Mouse (Mus musculus) thymus, postnatal 0 days (tissue): Measurements from ENCODE around the gene Mex3b. TPM values are rescaled to one million over a fixed set of nuclear protein-coding genes. Genes with fewer than 3 reads are reported as not detected.
A peak's percentile ranks its signal among the peaks of the same experiment; 100 is the strongest.

ENCODE experiments used
- DNase-seq: peaks from one replicate; pipeline ENCODE4 v3.0.0-alpha.2; 2015; ENCODE audit warnings: low spot score
- polyA plus RNA-seq: library from polyadenylated mRNA; unstranded; fragments of >200 nt; fragmentation: Nextera tagmentation; extraction: Ambion mirVana; gene quantifications from 2 replicates; pipeline ENCODE4 v1.2.1, GENCODE M21; 2015

Mex3b gene
- polyA plus RNA-seq, 1 experiment from 2014 or later: 9.5 TPM

DNA sequence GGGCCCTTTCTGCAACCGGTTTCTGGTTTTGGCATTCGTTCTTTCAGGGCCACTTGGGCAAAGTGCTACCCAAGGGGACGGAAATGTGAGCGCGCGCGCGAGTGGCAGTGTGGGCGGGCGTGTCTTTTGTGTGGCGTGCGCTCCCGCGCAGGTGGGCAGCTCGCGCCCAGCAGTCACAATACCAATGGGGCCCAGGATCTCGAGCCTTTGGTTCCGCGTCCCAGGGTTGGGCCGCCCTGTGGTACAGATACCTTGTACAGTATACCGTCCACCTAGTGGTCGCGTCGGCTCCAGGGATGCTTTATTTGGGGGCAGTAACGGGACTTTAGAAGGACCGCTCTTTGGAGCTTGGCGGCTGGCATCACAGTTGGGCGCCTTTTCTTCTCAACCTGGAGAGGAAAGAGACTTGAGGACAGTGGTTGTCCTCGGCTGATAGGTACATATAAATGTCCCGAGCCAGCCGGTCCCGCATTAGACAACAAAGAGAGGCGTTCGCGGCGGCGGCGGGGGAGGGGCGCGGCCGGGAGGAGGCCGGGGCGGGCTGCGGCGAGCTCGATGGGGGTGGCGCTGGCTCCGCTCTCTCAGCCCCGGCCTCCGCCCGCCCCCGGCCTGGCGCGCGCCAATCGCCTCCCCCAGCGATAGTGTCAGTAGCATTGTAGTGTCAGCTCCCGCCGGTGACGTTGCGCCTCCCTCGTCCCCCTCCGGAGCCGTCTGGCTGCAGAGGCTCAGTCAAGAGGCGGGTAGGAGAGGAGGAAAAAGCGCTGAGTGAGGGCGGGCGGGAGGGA is 455 bp upstream of the Mex3b start:
- DNase-seq: peak; percentile 96

DNA sequence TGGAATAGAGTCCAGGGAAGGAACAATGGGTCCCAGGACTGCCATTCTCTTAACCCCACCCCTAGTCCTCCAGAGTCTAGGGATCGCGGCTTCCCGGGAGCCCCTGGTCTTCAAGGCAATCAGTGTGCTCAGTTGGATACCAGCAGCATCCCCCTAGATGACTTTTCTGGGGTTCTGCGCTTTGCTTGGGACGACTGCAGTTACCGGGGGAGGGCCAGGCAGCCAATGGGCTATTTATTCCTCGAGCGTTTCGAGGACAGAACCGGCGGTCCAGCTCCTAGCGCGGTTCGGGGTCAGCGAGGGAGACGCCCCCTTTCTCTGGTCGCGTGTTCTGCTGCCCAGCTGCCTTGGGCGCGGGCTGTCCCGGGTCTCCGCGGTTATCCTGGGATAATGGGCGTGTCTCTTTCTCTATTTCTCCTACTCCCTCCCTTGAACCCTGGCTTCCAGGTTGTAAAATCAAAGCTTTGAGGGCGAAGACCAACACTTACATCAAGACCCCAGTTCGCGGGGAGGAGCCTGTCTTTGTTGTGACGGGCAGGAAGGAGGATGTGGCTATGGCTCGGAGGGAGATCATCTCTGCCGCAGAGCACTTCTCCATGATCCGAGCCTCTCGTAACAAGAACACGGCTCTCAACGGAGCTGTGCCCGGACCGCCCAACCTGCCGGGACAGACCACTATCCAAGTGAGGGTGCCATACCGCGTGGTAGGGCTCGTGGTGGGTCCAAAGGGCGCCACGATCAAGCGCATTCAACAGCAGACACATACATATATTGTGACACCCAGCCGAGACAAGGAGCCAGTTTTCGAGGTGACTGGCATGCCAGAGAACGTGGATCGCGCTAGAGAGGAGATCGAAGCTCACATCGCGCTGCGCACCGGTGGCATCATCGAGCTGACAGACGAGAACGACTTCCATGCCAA is 1.4 kb downstream of the Mex3b start:
- peak; percentile 74 for DNase-seq

DNA sequence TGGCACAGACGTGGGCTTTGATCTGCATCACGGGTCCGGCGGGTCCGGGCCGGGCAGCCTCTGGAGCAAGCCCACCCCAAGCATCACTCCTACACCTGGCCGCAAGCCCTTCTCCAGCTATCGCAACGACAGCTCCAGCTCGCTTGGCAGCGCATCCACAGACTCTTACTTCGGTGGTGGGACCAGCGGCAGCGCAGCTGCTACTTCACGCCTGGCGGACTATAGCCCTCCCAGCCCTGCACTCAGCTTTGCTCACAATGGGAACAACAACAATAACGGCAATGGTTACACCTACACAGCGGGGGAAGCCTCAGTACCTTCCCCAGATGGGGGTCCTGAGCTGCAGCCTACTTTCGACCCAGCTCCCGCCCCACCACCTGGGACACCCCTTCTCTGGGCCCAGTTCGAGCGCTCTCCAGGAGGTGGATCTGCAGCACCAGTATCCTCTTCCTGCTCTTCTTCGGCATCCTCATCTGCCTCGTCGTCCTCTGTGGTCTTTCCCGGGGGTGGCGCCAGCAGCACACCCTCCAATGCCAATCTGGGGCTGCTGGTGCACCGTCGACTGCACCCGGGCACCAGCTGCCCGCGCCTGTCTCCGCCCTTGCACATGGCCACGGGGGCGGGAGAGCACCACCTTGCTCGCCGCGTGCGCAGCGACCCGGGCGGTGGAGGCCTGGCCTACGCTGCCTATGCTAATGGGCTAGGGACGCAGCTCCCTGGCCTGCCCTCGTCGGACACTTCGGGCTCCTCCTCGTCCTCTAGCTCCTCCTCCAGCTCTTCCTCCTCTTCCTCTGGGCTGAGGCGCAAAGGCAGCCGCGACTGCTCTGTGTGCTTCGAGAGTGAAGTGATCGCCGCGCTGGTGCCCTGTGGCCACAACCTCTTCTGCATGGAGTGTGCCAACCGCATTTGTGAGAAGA is 2.4 kb downstream of the Mex3b start:
- peak; percentile 40 for DNase-seq

DNA sequence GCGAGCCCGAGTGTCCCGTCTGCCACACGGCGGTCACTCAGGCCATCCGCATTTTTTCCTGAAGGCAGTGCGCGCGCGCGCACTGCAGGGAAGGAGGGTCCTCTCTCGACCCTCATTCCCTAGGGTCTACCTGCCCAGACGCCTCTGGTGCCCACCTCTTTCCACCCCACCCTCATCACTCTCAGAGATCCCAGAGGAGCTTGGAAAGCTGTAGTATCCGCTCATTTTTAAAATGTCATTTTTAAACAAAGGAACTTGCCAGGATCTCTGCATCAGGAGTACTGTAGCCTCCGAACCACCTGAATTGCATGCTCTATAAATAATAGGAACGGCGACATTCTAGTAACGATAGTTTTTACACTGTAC is 3.0 kb downstream of the Mex3b start:
- DNase-seq: no peak

DNA sequence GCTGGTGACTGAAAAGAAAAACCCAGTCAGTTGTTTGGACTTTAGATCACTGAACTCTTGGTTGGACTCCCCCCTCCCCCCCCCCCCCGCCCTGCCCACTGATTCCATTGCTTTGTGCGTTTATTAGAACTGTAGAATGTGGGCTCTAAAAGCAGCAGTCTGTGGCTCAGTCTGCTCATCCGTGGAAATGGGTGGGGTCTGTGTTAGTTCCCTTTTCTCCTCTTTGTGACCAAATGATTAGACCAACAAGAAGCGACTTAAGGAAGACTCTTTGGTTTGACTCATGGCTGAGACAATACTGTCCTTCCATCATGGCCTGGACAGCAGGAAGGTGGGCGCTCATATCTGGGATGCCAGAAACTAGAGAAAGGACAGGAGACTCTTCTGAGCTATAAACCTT is 9.4 kb downstream of the Mex3b start:
- DNase-seq: no peak

DNA sequence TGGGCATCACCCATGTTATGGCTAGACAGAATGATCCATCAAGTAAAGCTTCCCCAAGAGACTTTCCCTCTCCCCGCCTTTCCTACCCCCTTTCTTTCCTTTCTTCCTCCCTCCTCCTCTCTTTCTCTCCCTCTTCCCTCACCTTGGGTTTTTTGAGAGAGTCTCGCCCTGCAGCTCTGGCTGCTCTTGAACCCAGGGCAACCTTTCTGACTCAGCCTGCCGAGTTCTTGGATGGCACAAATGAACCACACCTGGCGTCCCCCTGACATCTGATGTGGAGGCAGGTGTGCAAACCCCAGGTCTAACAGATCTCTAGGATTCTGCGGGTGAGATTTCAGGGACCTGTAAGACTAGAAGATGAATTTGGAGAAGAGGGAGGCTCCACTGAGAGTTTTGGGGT is 12.9 kb downstream of the Mex3b start:
- DNase-seq: no peak

DNA sequence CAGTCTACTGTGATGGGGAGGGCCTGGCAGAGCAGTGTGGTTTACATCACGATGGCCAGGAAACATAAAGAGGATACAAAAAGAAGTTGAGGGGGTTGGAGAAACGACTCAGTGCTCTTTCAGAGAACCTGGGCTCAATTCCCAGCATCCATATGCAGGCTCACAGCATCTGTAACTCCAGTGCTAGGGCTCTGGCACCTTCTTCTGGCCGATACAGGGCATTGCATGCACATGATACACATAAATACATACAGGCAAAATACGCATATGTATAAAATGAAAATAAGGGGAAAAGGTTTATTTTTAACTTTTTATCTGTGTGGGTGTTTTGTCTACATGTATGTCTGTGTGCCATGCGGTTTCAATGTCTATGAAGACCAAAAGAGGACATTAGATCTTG is 13.6 kb downstream of the Mex3b start:
- DNase-seq: no peak

DNA sequence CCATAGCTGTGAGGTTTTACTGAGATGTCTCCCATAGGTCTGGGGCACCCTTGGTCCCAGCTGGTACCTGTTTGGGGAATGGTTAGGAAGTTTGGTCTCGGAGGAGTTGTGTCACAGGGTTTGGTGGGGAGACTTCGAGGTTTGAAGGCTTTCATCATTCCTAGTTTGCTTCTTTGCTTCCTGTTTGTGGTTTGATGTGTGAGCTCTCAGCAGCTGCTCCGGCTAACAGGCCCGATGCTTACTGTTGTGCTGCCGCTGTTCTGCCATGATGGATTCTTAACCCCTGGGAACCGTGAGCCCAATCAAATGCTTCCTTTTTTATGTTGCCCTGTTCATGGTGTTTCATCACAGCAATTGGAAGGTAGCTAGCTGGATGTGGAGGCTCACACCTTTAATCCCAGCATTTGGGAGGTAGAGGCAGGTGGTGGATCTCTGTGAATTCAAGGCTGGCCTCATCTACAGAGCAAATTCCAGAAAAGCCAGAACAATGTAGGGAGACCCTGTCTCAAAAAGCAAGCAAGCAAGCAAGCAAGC is 23.3 kb downstream of the Mex3b start:
- DNase-seq: peak; percentile 6

DNA sequence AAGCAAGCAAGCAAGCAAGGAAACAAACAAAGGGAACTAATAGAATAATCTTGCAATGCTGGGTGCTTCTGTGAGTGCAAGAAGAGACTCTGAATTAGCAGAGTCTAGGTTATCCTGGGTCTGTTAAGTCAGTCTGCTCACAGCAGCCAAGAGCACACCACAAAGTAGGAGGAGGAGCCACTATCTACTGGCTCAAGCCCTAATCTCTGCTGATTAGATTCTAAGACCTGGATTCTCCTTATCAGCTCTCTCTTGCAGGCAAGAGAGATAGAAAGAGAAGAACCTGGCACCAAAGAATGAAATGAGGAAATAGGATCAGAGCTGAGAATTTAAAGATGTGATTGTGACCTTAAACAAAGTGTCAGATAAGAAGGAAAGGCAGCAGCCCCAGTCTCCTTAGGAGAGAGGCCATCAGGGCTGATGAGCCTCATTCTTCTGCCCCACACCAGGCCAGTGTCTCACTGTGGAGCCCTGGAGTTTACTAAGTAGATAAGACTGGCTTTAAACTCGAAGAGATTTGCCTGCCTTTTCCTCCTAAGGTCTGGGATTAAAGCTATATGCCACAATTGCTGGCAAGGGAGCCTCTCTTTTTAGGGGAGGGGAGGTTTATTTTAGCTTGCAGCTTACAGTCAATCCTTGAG is 23.9 kb downstream of the Mex3b start:
- no peak for DNase-seq

DNA sequence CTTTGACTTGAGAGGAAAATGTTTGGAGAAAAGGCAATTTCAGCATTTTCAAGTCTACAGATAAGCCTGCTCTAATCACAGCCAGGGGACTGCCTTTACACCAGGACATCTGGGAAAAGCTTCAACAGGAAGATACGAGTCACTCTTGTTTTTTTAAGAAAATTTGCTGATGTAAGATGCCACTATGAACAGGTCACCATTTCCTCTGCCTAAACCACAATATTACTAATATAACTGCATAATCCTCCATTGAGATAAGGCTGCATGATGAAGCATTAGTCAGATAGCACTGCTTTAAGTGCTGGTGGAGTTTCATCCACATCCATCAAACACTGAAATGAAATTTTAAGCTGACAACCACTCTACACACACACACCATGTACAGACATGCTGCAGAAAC is 27.2 kb downstream of the Mex3b start:
- no peak for DNase-seq

DNA sequence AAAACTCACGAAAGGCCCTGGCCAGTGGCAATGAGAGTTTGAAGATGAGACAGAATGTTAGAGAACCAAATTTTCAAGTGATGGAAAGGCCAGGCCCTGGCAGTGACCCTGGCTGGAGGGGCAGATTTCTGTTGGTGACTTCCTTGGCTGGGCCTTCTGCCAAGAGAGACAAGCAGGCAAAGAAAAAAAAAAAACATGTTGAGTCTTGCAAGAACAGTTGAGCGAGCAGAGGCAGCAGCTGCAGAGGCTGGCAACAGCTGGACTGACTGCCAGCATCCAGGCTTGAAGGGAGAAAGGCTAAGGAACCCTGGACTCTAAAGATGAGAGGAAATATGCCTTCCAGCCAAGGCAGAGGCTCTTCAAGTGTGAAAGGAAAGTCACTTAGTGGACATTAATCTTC is 28.5 kb downstream of the Mex3b start:
- no peak for DNase-seq

DNA sequence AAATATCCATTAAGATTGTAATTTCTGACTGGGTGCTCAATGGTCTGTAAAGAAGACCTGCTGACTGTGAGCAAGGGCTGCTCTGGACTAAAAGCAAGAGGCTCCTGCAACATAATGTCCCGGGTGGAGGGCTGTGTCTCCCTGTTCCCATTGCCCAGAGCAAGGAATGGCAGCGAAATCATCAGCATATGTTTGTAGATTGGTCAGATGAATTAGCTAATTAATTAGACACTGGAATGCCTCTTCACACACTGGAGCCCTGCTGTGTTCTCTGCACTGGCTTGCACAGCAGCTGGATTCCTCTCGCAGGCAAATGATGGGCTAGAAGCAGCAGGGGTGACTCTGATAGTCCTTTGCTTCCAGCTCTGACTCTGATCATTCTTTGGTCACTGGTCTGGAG is 29.6 kb downstream of the Mex3b start:
- no peak for DNase-seq

DNA sequence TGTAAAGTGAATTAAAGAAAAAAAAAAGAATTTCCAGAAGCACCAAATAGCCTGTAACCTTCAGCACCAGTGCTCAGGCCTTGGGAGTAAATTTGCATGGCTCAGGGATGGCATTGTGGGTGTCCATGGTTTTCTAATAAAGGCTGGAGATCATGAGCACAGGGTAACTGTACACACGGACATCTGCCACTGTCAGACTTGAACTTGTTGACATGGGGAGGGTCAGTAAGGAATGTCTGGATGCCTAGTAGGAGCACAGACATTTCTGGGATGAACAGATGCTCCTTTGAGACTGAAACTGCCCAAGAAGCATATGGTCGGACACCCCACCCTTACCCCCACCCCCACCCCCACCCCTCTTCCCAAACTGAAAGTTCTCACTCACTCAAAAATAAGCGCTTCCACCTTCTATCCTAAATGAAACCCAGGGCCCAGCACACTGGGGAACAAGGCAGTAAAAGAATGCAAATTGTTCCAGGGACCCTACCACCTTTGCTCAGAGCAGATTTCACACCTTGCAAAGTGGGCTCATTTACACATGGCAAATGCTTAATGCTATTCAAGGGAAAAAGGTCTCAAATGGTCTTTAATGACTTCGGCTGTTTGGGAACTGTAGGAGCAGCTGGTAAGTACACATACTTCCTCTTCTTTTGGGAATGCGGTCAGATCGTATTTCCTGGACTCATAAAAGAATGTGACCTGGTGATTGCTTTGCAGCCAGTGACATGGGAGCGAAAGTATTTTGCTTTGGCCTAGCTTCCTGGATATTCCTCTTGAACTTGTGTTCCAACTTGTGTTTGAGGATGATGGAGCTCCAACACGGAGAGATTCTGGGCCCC is 32.5 kb downstream of the Mex3b start:
- DNase-seq: no peak

DNA sequence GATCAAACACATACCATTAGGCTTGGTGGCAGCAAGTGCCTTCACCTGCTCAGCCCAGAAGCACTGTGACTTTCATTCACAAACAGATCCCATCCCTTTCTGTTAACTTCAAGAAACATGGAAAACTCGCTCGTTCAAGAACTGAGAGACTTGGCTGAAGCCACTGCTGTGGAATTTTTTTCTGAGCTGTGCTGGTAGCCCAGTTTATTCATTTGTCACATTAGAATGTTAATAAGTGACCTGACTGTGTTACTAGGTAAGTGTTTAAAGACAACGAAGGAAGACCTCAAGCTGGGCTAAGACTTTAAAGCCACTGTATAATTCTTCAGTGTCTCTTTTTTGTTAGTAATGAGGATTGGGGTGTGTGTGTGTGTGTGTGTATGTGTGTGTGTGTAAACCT is 35.9 kb downstream of the Mex3b start:
- DNase-seq: no peak

DNA sequence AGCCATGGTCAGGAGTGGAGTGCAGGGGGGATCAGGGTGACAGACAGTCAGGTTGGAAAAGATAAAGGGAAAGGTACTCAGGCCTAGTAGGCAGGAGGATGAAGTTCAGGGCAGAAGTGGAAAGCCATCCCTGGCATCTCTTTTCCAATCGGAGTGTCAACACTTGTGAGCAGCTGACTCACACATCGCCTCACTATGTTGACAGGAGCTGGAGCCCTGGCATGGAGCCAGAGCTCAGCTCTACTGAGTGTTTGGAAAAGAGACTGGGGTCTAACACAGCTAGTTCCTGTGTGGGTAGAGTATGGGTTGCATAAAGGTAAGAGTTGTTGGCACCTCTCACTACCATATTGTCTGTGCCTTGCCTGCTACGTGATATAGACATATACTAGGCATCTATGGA is 38.4 kb downstream of the Mex3b start:
- no peak for DNase-seq

DNA sequence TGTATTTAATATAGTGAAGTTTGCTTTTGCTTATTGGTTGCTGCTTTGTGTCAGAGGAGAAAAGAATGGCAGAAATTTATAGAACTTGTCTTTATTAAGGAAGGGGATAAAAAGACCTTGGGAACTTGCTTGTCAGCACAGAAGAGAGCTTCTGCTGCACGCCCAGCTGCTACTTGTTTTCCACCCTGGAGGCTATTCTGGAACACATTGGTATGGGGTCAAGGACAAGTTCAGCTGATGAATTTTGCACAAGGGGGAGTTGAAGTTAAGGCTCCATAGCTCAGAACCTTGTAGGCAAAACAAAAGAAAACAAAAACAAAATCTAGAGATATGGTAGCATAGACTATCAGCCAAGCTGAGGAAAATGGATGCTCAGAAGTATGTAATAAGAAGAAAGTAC is 39.9 kb downstream of the Mex3b start:
- DNase-seq: no peak

DNA sequence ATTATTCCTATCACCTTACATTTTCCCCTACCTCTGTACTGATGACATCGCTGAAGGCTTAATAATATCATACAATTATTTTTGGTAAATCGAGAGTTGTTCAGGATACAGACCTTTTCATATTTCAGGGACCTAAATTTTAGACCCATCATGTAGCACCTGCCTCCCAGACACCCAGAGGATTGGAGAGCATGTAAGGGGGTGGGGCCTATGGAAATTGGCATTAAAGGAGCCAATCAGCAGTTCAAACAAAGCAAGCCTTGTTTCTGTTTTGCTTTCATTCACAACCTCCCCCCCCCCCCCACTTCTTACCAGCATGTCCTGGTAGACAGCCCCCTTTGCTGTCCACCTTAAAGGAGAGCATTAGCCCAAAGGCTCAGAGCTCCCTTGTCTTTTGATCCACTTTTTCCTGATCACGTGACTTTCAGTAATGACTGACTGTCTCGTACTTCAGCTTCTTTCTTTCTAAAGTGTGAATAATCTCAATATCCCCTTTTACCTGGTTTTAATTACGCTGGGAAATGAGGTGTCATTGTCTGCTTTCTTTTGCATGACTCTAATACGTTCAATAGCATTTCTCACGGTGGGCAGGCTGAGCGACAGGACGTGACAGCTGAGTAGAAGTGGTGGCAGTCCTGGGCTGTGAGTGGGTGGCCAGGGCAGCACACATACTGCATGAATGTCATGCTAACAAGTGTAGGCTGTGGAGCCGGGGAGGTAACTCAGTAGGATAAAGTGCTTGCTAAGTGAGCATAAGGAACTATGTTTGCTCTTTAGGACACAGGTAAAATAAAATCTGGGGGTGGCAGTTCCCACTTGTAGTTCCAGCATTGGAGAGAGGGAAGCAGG is 43.6 kb downstream of the Mex3b start:
- DNase-seq: no peak

DNA sequence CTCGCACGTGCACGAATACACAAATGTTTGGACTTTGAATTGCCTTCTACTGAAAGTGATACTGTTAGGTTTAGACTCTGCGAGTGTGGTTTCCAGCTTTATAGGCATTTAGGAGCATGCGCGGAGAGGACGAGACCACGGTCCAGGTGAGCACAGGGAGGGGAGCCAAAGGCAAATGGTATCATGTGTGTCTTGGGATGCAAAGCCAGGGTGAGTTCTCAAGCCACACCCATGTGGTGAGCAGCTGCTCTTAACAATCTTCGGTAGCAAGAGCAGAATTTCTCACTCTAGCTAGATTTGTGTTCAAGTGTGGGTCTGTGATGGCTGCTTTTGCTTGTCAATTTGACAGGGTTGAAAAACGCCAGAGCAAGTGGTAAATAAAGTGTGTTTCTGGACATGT is 44.4 kb downstream of the Mex3b start:
- no peak for DNase-seq

DNA sequence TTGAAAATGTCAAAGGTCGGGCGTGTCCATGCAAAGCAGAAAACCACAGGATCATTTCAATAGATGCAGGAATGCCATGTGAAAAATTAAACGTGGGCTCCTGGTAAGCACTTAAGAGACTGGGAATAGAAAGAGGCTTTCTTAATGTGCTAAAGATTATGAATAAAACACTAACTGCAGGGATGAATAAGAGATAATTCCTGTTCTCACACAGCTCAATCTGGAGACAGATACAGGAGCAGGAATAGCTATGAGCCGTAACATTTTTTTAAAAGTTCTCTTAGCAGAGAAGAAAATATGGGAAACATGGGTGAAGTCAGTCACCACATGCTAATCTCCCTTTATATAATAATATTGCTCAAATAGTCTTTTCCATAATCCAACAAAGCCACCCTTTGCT is 47.2 kb downstream of the Mex3b start:
- no peak for DNase-seq
